Mouse (Mus musculus) spleen, adult 2 months (tissue): Measurements from ENCODE around the gene Polr3e.

Source experiments
- CTCF ChIP-seq: fragments of 200-500 bp; IDR thresholded peaks from 2 replicates; pipeline ENCODE4 v1.5.1; 2011; ENCODE audit warnings: mild to moderate bottlenecking, inconsistent platforms; ENCODE audit not compliant: insufficient read depth, insufficient read length, insufficient replicate concordance; ENCODE audit errors: extremely low read depth
- POLR2A ChIP-seq: fragments of 200-500 bp; IDR thresholded peaks from 2 replicates; pipeline ENCODE4 v1.6.1; 2011; ENCODE audit warnings: low read depth, low read length, inconsistent platforms

DNA sequence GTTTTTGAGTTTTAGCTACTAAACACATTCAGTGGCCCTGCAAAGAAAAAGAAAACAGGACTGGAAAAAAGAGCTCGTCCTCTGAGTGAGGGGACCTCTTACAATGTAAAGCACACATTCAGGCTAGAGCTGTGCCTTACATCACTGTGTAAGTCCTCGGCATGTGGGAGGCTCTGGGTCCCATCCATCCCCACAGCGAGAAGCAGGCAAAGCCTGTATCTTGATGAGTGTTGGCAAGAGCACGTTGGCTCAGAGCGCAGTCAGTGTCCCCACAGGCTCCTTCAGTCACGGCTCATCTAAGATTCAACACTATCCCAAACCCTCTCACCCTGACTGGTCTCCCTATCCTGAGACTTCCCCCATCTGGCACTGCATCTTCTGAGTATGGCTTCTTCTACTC lies 39.3 kb upstream of the Polr3e start:
- TF ChIP-seq POLR2A (no peak), CTCF (no peak)
